Mouse (Mus musculus) cerebellum, adult 9-10 months (tissue): ENCODE results near the gene Hsd11b1.

Experiments used
- DNase-seq: peaks from one replicate; pipeline ENCODE4 v3.0.0; 2022

Hsd11b1 gene

GRCm38 (mm10) chr1:193242238-193242637 lies 21.6 kb downstream of the Hsd11b1 start:
- DNase-seq: peak; percentile 98

GRCm38 (mm10) chr1:193241436-193241835 lies 22.4 kb downstream of the Hsd11b1 start:
- no peak for DNase-seq

- no peak for DNase-seq
These were observed 25.4 kb downstream of the Hsd11b1 start for GRCm38 (mm10) chr1:193238426-193238825.

GRCm38 (mm10) chr1:193234930-193235329 lies 28.9 kb downstream of the Hsd11b1 start:
- DNase-seq: no peak

GRCm38 (mm10) chr1:193234130-193234645 lies 29.7 kb downstream of the Hsd11b1 start:
- DNase-seq: no peak

GRCm38 (mm10) chr1:193232732-193233131 lies 31.1 kb downstream of the Hsd11b1 start:
- DNase-seq: no peak

GRCm38 (mm10) chr1:193230935-193231334 lies 32.9 kb downstream of the Hsd11b1 start:
- no peak for DNase-seq

- no peak for DNase-seq
These were observed 33.3 kb downstream of the Hsd11b1 start for GRCm38 (mm10) chr1:193230531-193230930.

- DNase-seq: no peak
These were observed 34.3 kb downstream of the Hsd11b1 start for GRCm38 (mm10) chr1:193229570-193229969.

- DNase-seq: no peak
These were observed 36.3 kb downstream of the Hsd11b1 start for GRCm38 (mm10) chr1:193227537-193227936.

GRCm38 (mm10) chr1:193226724-193227522 lies 37.0 kb downstream of the Hsd11b1 start:
- DNase-seq: no peak

- no peak for DNase-seq
These were observed 37.8 kb downstream of the Hsd11b1 start for GRCm38 (mm10) chr1:193226114-193226513.

- DNase-seq: no peak
These were observed 38.3 kb downstream of the Hsd11b1 start for GRCm38 (mm10) chr1:193225531-193225930.

- no peak for DNase-seq
These were observed 43.5 kb downstream of the Hsd11b1 start for GRCm38 (mm10) chr1:193220408-193220807.

- no peak for DNase-seq
These were observed 47.9 kb downstream of the Hsd11b1 start for GRCm38 (mm10) chr1:193216000-193216399.

GRCm38 (mm10) chr1:193214053-193214452 lies 49.8 kb downstream of the Hsd11b1 start:
- no peak for DNase-seq

- no peak for DNase-seq
These were observed 52.5 kb downstream of the Hsd11b1 start for GRCm38 (mm10) chr1:193211371-193211770.

- DNase-seq: peak; percentile 51
These were observed 55.7 kb downstream of the Hsd11b1 start for GRCm38 (mm10) chr1:193208178-193208577.

- no peak for DNase-seq
These were observed 56.4 kb downstream of the Hsd11b1 start, which contains the start of gene Lamb3 for GRCm38 (mm10) chr1:193207503-193207902. Lamb3 (plus strand) TSS chr1:193207699.

GRCm38 (mm10) chr1:193205431-193205830 lies 58.4 kb downstream of the Hsd11b1 start:
- no peak for DNase-seq

- no peak for DNase-seq
These were observed 60.1 kb downstream of the Hsd11b1 start for GRCm38 (mm10) chr1:193203821-193204220.

GRCm38 (mm10) chr1:193201383-193201778 lies 62.5 kb downstream of the Hsd11b1 start, which contains the start of gene Traf3ip3:
Traf3ip3 (minus strand) TSS chr1:193201703.
- no peak for DNase-seq

- no peak for DNase-seq
These were observed 63.1 kb downstream of the Hsd11b1 start for GRCm38 (mm10) chr1:193200640-193201382.

- no peak for DNase-seq
These were observed 65.6 kb downstream of the Hsd11b1 start for GRCm38 (mm10) chr1:193198312-193198711.
